Mouse (Mus musculus): Measurements from ENCODE around the gene Mto1.

GRCm38 (mm10) chr9:78430486-78430885 lies 17.5 kb upstream of the Mto1 start:
- TF ChIP-seq CTCF (IDR thresholded peaks at IDR 0.05; ENCODE audit: extremely low read depth, insufficient read length, insufficient replicate concordance, low read depth, low read length): no peak
- no peak for TF ChIP-seq POLR2A (IDR thresholded peaks at IDR 0.05; ENCODE audit: low read depth, low read length)
